In genomic region chr6:87653904-87654638, GRCm38 (mm10) we compare ENCODE assay signal across 13 mouse cellular contexts. TPM values are rescaled to one million over a fixed set of nuclear protein-coding genes. Genes with fewer than 3 reads are reported as not detected.
DNase-seq lines count a peak whose midpoint lies in the region; ATAC-seq lines count a peak whose summit lies in the region.
"Had no signal": no experiment of that assay in that cellular context is flagged by ENCODE, and none has a peak within 500 bp of the region (broad histone marks: within the 10 kb centered on the region; RNA-seq: fewer than 3 reads in every experiment).

No protein-coding gene starts in this region.

- no peak overlapping the region for H3K4me2 ChIP-seq in kidney, embryonic 14.5 days (replicated peaks; ENCODE audit: low read depth, low read length)
- H3K4me2 ChIP-seq in embryonic facial prominence, embryonic 15.5 days (replicated peaks): no peak overlapping the region
- no peak overlapping the region for H3K4me2 ChIP-seq in midbrain, embryonic 15.5 days

- H3K36me3 ChIP-seq in kidney, embryonic 14.5 days (ENCODE audit: control insufficient read depth, insufficient read depth, low read length): 0 out of 2 replicates have a peak, but pooled peaks cover 5% of the 10 kb centered on the region
- 0 out of 2 replicates have a peak, but pooled peaks cover 8% of the 10 kb centered on the region for H3K36me3 ChIP-seq in embryonic facial prominence, embryonic 15.5 days
- H3K36me3 ChIP-seq in midbrain, embryonic 15.5 days (replicated peaks): 0 out of 2 replicates have a peak, but pooled peaks cover 2% of the 10 kb centered on the region

- peak; percentile 79 for ATAC-seq in kidney, embryonic 14.5 days (ENCODE audit: low FRiP score, low TSS enrichment)
- ATAC-seq in embryonic facial prominence, embryonic 15.5 days (ENCODE audit: insufficient number of reproducible peaks, low FRiP score, low TSS enrichment, low read depth): no peak
- no peak for ATAC-seq in midbrain, embryonic 15.5 days (replicated peaks)
- ATAC-seq: forebrain, embryonic 14.5 days had no signal

- H3K9me3 ChIP-seq in kidney, embryonic 14.5 days (ENCODE audit: control insufficient read depth, low read length): no peaks in the 10 kb centered on the region
- H3K9me3 ChIP-seq in embryonic facial prominence, embryonic 15.5 days (replicated peaks): no peaks in the 10 kb centered on the region
- H3K9me3 ChIP-seq in midbrain, embryonic 15.5 days: no peaks in the 10 kb centered on the region

- no peaks in the 10 kb centered on the region for H3K27me3 ChIP-seq in kidney, embryonic 14.5 days (ENCODE audit: control insufficient read depth, insufficient read depth, low read length)
- H3K27me3 ChIP-seq in embryonic facial prominence, embryonic 15.5 days: no peaks in the 10 kb centered on the region
- no peaks in the 10 kb centered on the region for H3K27me3 ChIP-seq in midbrain, embryonic 15.5 days (replicated peaks)

- peaks cover 16% of the 10 kb centered on the region; the same call in 1 of the 2 replicates for H3K4me1 ChIP-seq in kidney, embryonic 14.5 days (ENCODE audit: control insufficient read depth, insufficient read depth, low read length)
- H3K4me1 ChIP-seq in embryonic facial prominence, embryonic 15.5 days: no peaks in the 10 kb centered on the region
- H3K4me1 ChIP-seq in midbrain, embryonic 15.5 days: no peaks in the 10 kb centered on the region

- DNase-seq in adrenal gland, postnatal 14 days: peak; percentile 20
- DNase-seq in adrenal gland, adult 8-10 months: no peak
- DNase-seq in kidney, adult 9 months: no peak
- peak; percentile 11 for DNase-seq in 3T3-L1 (ENCODE audit: low read depth, low spot score)
- DNase-seq in MN1 (ENCODE audit: low spot score): no peak
- DNase-seq: cerebellum, adult 8-10 months; heart, postnatal 4 days; kidney, postnatal 25 days; liver had no signal

- peak overlapping the region; percentile 80; the same call in 1 of the 2 replicates for H3K27ac ChIP-seq in kidney, embryonic 14.5 days (ENCODE audit: low read depth, low read length)
- 0 out of 2 replicates have a peak overlapping the region, but pooled peaks have one; percentile 14 for H3K27ac ChIP-seq in embryonic facial prominence, embryonic 15.5 days (replicated peaks)
- H3K27ac ChIP-seq in midbrain, embryonic 15.5 days: no peak overlapping the region

- H3K9ac ChIP-seq in kidney, embryonic 14.5 days (ENCODE audit: low read depth, low read length): no peak overlapping the region
- H3K9ac ChIP-seq in embryonic facial prominence, embryonic 15.5 days: no peak overlapping the region
- H3K9ac ChIP-seq in midbrain, embryonic 15.5 days: no peak overlapping the region

- no peak overlapping the region for H3K4me3 ChIP-seq in kidney, embryonic 14.5 days (ENCODE audit: low read length)
- H3K4me3 ChIP-seq in embryonic facial prominence, embryonic 15.5 days (replicated peaks): no peak overlapping the region
- H3K4me3 ChIP-seq in midbrain, embryonic 15.5 days: no peak overlapping the region

- WGBS in kidney, embryonic 14.5 days: 23% methylated on average over 8 of the region's 8 CpGs
- 55% methylated on average over 8 of the region's 8 CpGs for WGBS in embryonic facial prominence, embryonic 15.5 days
- WGBS in midbrain, embryonic 15.5 days: 80% methylated on average over 8 of the region's 8 CpGs

RNA-seq across cellular contexts. Expression of gene Aplf, which starts 17.9 kb away (rescaled TPM):
- 5.9 and 6.9 TPM in 2 replicates for total RNA-seq in adrenal gland, postnatal 14 days (2021)
- total RNA-seq in adrenal gland, adult 8-10 months (2022): 1 to 10 TPM; 7.4 to 9.6 (median 8.4) TPM
- 14.6 and 16.9 TPM in 2 replicates for polyA plus RNA-seq in kidney, embryonic 14.5 days (2014; fragmentation: Nextera tagmentation; extraction: Ambion mirVana)
- polyA plus RNA-seq in embryonic facial prominence, embryonic 15.5 days (2015; fragmentation: Nextera tagmentation; extraction: Ambion mirVana): 14.7 and 15.8 TPM in 2 replicates
- 7.2 and 7.7 TPM in 2 replicates for polyA plus RNA-seq in midbrain, embryonic 15.5 days (2015; fragmentation: Nextera tagmentation; extraction: Ambion mirVana)

Comparison
In these comparisons a context has a peak if more than half of its experiments do, and no peak if none do; other contexts are left out.
1. DNase-seq: peak in adrenal gland, postnatal 14 days (single experiment) and 3T3-L1 (single experiment); none in adrenal gland, adult 8-10 months (single experiment), kidney, adult 9 months (single experiment) and MN1 (single experiment).